Mouse (Mus musculus) midbrain, embryonic 11.5 days (tissue): ENCODE results near the gene Naa35. TPM values are rescaled to one million over a fixed set of nuclear protein-coding genes. Genes with fewer than 3 reads are reported as not detected.

ENCODE experiments used
- ATAC-seq: fragments of 200-750 bp; cut with Nextera tagmentation; 2 replicates; pipeline ENCODE4 v1.8.0; 2017; ENCODE audit warnings: moderate TSS enrichment, moderate library complexity; ENCODE audit not compliant: low FRiP score
- DNase-seq: peaks from one replicate; pipeline ENCODE4 v3.0.0; 2015; ENCODE audit warnings: low spot score; ENCODE audit errors: missing footprints
- H3K27ac ChIP-seq: fragments of 300-500 bp; sonication (generic); 2 replicates; pipeline ENCODE4 v1.5.1; 2014; ENCODE audit warnings: low read depth, low read length
- H3K27me3 ChIP-seq: fragments of 300-500 bp; sonication (generic); 2 replicates; pipeline ENCODE4 v1.6.1; 2014; ENCODE audit warnings: mild to moderate bottlenecking, low read length, moderate library complexity, mixed read lengths; ENCODE audit not compliant: control insufficient read depth, insufficient read depth
- H3K36me3 ChIP-seq: fragments of 300-500 bp; sonication (generic); 2 replicates; pipeline ENCODE4 v1.6.1; 2014; ENCODE audit warnings: mild to moderate bottlenecking, low read length, moderate library complexity, mixed read lengths; ENCODE audit not compliant: control insufficient read depth, insufficient read depth
- H3K4me1 ChIP-seq: fragments of 300-500 bp; sonication (generic); 2 replicates; pipeline ENCODE4 v1.6.1; 2014; ENCODE audit warnings: low read length; ENCODE audit not compliant: control insufficient read depth, insufficient read depth
- H3K4me2 ChIP-seq: fragments of 300-500 bp; sonication (generic); 2 replicates; pipeline ENCODE4 v1.6.1; 2014; ENCODE audit warnings: mild to moderate bottlenecking, moderate library complexity
- H3K4me3 ChIP-seq: fragments of 300-500 bp; sonication (generic); 2 replicates; pipeline ENCODE4 v1.5.1; 2014; ENCODE audit warnings: low read depth, low read length
- H3K9ac ChIP-seq: fragments of 300-500 bp; sonication (generic); 2 replicates; pipeline ENCODE4 v1.6.1; 2014; ENCODE audit warnings: low read length
- H3K9me3 ChIP-seq: fragments of 300-500 bp; sonication (generic); 2 replicates; pipeline ENCODE4 v1.6.1; 2016; ENCODE audit warnings: low read length; ENCODE audit not compliant: control insufficient read depth
- WGBS: fragments of 180-500 bp; shearing (Covaris S2); extraction: QIAGEN DNeasy Blood & Tissue Kit; methylation state at CpG from one replicate; pipeline ENCODE4 v1.1.7; 2014; 5-methylcytosine and 5-hydroxymethylcytosine counted together
- polyA plus RNA-seq: library from polyadenylated mRNA; unstranded; fragments of >200 nt; fragmentation: Nextera tagmentation; extraction: Ambion mirVana; gene quantifications from 2 replicates; pipeline ENCODE4 v1.2.1, GENCODE M21; 2014

Gene Naa35
- polyA plus RNA-seq, 1 experiment from 2014 or later: 99.2 TPM

DNA sequence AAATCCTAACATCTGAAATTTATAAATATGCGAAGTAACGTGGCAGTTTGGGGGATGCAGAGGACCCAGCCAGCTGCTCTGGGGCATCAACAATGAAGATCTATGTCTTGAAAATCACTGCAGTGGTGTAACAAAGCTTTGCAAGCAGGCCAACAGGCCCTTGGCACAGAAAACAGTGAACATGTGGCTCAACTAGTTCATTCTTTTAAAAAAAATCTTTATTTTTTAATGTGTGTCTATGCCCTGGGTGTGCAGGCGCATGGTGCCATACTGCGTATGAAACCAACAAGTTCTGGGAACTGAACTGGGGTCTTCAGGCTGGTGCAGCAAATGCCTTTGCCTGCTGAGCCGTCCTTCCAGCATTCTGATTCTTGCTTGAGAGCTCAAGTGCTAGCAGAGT, 32.8 kb upstream of the Naa35 start:
- ATAC-seq: no peak
- Histone ChIP-seq H3K9ac (no peak overlapping the region), H3K4me1 (peaks cover 8% of the 10 kb centered on the region), H3K36me3 (no peaks in the 10 kb centered on the region), H3K9me3 (no peaks in the 10 kb centered on the region), H3K4me3 (no peak overlapping the region), H3K27me3 (peaks cover 2% of the 10 kb centered on the region; the same call in 1 of the 2 replicates), H3K27ac (no peak overlapping the region), H3K4me2 (no peak overlapping the region)
- WGBS: 90% methylated on average over 5 of the region's 5 CpGs
- no peak for DNase-seq

DNA sequence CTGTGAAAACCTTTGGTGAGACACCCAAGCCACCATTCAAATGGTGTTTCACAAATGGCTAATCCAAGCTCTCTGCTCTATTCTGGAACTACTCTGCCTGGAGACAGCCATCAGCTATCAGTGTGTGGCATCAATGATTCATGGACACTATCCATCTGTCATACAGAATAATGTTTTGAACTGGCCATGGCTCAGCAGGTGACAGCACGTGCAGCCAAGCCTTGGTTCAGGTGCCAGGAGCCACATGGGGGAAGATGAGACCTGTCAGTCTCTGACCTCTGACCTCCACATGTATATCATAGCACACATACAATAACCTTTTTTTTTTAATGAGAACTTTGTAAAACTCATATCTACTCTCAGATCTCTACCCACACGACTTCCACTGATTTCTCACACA, 32.3 kb upstream of the Naa35 start:
- 76% methylated on average over 2 of the region's 2 CpGs for WGBS
- no peak overlapping the region for H3K9ac ChIP-seq
- DNase-seq (no peak), ATAC-seq (no peak)
- no peak overlapping the region for H3K4me2 ChIP-seq
- peaks cover 2% of the 10 kb centered on the region; the same call in 1 of the 2 replicates for H3K27me3 ChIP-seq
- peaks cover 10% of the 10 kb centered on the region for H3K4me1 ChIP-seq
- H3K36me3 ChIP-seq: no peaks in the 10 kb centered on the region
- H3K27ac ChIP-seq: no peak overlapping the region
- no peaks in the 10 kb centered on the region for H3K9me3 ChIP-seq
- H3K4me3 ChIP-seq: no peak overlapping the region

DNA sequence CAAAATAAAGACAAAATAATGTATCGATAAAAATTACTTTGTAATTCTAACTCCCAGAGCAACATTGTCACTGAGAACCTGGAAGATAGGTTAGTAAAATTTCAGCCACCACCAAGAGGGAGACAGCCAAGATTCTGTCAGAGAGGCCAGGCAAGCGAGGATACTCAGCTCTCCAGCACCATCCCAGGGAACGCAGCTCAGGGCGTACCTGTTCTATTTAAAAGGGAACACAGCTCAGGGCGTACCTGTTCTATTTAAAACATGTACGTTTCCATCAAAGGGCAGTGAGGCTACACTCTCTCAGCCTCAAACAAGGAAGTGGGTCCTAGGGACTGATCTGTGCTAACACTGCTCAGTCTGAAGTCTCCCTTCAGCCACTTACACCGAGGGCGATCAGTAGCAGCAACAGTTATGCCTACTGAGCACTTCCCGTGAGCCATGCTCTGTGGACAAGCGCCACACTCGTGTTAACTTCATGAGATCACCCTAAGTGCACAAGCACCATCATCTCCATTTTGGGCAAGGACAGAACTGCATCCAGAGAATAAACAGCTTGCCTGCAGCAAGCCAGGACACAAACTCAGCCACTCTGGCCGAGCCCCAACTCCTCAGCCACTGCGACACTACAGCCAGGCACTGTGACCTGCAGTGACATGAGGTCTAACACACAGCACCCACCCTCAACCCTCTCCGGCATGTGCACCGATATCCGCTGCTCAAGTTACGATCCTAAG, 30.1 kb upstream of the Naa35 start:
- ATAC-seq: no peak
- H3K27me3 ChIP-seq: peaks cover 2% of the 10 kb centered on the region; the same call in 1 of the 2 replicates
- no peak overlapping the region for H3K4me3 ChIP-seq
- no peak overlapping the region for H3K4me2 ChIP-seq
- no peak overlapping the region for H3K27ac ChIP-seq
- DNase-seq: no peak
- whole genome bisulfite sequencing: 85% methylated on average over 17 of the region's 17 CpGs
- H3K9ac ChIP-seq: no peak overlapping the region
- no peaks in the 10 kb centered on the region for H3K9me3 ChIP-seq
- H3K4me1 ChIP-seq: peaks cover 12% of the 10 kb centered on the region
- H3K36me3 ChIP-seq: no peaks in the 10 kb centered on the region

DNA sequence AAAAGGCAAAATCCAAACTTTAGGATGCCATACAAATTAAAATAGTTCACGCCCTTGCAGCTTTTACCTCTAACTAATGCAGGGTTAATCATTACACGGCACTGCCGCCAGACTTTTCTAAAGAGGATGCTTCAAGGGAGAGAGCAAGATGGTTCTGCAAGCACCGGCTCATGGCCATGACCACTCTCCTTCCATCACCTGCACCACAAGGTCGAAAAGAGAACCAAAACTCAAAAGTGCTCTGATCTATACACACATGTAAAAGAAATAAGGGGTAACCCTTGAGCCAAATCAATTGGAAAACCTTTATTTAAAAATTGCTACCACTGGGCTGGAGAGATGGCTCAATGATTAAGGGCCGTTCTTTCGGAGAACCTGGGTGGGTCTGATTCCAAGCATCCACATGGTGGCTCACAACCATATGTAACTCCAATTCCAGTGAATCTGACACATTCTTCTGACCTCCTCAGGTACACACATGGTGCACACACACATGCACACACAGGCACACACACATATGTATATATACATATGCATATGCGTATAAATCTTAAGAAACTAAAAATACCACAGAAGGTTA, 29.4 kb upstream of the Naa35 start:
- Histone ChIP-seq H3K9ac (no peak overlapping the region), H3K27ac (no peak overlapping the region), H3K9me3 (no peaks in the 10 kb centered on the region), H3K36me3 (no peaks in the 10 kb centered on the region), H3K4me2 (no peak overlapping the region), H3K4me3 (no peak overlapping the region), H3K4me1 (peaks cover 12% of the 10 kb centered on the region), H3K27me3 (peaks cover 2% of the 10 kb centered on the region; the same call in 1 of the 2 replicates)
- WGBS: 89% methylated on average over 8 of the region's 8 CpGs
- ATAC-seq (no peak), DNase-seq (peak; percentile 83)

DNA sequence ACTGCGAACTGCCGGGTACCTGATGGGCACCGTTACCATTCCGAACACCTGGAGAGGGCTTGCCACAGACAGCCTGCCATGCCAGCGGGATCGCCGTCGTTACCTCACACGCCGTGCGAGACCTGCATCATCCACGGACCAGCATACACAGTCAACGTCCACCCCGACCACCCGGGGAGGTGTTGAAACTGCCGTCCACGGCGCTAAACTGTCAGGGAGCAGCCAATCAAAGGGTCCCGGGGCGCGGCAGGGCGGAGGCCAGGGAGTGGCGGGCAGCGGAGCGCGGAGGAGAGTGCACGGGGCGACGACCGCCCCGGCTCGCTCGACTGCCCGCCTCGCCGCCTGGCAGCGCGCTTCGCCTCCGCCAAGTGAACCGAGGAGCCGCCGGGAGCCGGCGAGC, 28.4 kb upstream of the Naa35 start:
- peak; percentile 84 for ATAC-seq
- peak; percentile 93 for DNase-seq
- Histone ChIP-seq H3K4me2 (peak overlapping the region; percentile 94), H3K4me1 (peaks cover 12% of the 10 kb centered on the region), H3K27me3 (peaks cover 2% of the 10 kb centered on the region; the same call in 1 of the 2 replicates), H3K4me3 (peak overlapping the region; percentile 85), H3K27ac (peak overlapping the region; percentile 30; the same call in 1 of the 2 replicates), H3K9me3 (no peaks in the 10 kb centered on the region), H3K9ac (peak overlapping the region; percentile 78), H3K36me3 (no peaks in the 10 kb centered on the region)
- under 1% methylated on average over 40 of the region's 45 CpGs for WGBS

DNA sequence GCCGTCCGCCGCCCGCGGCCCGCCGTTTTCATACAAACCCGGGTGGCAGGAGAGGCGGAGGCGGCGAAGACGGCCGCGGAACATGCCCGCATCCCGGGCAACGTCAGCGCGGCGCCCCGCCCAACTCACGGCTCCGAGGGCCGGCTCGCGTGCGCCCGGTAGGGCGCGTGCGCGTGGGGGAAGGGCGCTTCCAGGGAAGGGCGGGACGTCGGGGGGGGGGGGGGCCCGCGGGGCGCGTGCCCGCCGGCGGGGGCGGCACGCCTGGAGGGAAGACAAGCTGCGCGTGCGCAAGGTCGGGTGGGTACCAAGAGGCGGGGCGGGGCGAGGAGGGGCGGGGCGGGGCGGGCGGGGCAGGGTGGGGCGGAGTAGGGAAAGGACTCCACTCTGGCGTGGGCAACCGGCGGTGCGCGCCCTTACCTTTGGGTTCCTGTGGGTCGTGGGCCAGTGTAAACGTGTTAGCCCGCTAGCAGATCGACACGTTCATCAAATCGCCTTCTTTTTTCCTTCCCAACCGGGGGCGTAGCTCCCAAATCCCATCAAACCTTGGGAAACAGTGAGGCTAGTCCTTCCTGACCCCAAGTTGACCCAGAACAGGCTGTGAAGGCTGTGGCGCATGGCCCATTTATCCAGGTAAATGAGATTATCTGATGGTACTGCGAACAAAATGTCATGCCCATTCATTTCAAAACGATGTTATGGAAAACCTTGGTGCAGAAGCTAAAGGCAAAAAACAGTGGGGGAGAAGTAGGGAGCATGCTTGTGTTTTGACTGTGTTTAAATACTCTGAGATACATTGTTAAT, 27.7 kb upstream of the Naa35 start:
- DNase-seq (peak; percentile 98), ATAC-seq (peak; percentile 90)
- H3K9me3 ChIP-seq: no peaks in the 10 kb centered on the region
- H3K4me2 ChIP-seq: peak overlapping the region; percentile 94
- no peaks in the 10 kb centered on the region for H3K36me3 ChIP-seq
- H3K4me3 ChIP-seq: peak overlapping the region; percentile 85
- peaks cover 12% of the 10 kb centered on the region for H3K4me1 ChIP-seq
- peaks cover 2% of the 10 kb centered on the region; the same call in 1 of the 2 replicates for H3K27me3 ChIP-seq
- H3K27ac ChIP-seq: 0 out of 2 replicates have a peak overlapping the region, but pooled peaks have one; percentile 30
- peak overlapping the region; percentile 78 for H3K9ac ChIP-seq
- WGBS: under 1% methylated on average over 39 of the region's 73 CpGs

DNA sequence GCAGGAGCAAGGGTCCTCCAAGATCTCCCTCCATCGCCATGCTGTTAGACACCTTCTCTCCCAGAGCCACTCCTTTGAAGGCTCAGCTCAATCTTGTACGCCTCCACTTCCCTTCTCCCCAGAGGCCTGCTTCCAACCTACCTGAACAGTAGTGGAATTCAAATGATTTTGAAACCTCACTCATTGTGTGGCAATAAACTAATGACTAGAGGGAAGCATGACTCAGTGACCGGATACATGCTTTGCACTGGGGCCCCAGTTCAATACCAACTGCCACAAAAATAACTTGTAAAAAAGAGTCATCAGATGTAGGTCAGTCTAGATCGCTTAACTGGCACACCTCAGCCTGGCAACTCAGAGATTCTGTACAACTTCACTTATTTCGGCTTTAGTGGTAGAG, 26.3 kb upstream of the Naa35 start:
- Histone ChIP-seq H3K9me3 (no peaks in the 10 kb centered on the region), H3K4me2 (no peak overlapping the region), H3K36me3 (no peaks in the 10 kb centered on the region), H3K4me1 (peaks cover 12% of the 10 kb centered on the region), H3K27ac (no peak overlapping the region), H3K9ac (no peak overlapping the region), H3K27me3 (peaks cover 2% of the 10 kb centered on the region; the same call in 1 of the 2 replicates), H3K4me3 (no peak overlapping the region)
- no peak for DNase-seq
- no peak for ATAC-seq
- 94% methylated on average over 5 of the region's 5 CpGs for WGBS

DNA sequence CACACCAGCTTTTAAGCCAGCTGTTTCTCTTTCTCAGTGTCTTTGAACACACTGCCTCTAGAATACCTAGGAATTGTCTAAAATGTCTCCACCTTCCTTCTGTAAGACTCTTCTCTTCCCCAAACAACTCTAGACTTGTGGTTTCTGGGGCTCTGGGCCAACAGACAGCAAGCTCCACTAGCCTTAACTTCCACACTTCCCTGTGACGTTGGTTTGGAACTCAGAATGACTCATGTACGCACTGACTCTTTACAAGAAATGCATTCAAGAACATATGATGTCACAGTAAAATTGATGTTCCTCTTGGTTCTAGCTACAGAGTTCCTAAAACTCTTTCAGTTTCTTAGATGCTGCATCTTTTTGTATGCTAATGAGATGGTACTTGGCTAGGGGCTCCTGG, 22.6 kb upstream of the Naa35 start:
- no peak overlapping the region for H3K4me2 ChIP-seq
- H3K27ac ChIP-seq: no peak overlapping the region
- no peak for DNase-seq
- H3K9me3 ChIP-seq: no peaks in the 10 kb centered on the region
- no peaks in the 10 kb centered on the region for H3K27me3 ChIP-seq
- WGBS: 88% methylated on average over 2 of the region's 2 CpGs
- no peak for ATAC-seq
- peaks cover 4% of the 10 kb centered on the region; the same call in 1 of the 2 replicates for H3K4me1 ChIP-seq
- H3K9ac ChIP-seq: no peak overlapping the region
- H3K4me3 ChIP-seq: no peak overlapping the region
- no peaks in the 10 kb centered on the region for H3K36me3 ChIP-seq

DNA sequence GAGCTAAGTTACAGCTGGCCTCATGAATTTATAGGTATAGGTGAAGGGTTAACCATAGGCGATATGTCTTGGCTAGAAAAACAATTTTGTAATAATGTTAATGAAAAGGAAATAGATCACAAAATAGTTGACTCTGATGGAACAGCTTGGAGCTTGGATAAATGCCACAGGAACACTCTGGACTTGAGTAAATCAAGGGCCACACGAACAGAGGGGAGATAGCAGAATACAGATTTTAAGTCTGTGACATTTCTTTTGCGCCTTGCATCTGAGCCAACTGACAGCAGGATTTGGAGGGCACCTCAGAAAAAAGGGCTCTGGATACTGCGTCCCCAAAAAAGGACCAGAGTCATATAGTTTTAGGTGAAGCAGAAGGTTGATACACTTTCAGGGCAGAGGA, 20.6 kb upstream of the Naa35 start:
- 93% methylated on average over 4 of the region's 4 CpGs for WGBS
- DNase-seq: no peak
- H3K4me1 ChIP-seq: no peaks in the 10 kb centered on the region

More for the DNA sequence above, 20.6 kb upstream of the Naa35 start:
- H3K4me2 ChIP-seq: no peak overlapping the region
- H3K27ac ChIP-seq: no peak overlapping the region
- no peaks in the 10 kb centered on the region for H3K9me3 ChIP-seq
- no peak overlapping the region for H3K4me3 ChIP-seq
- H3K27me3 ChIP-seq: no peaks in the 10 kb centered on the region
- ATAC-seq: no peak
- H3K9ac ChIP-seq: no peak overlapping the region
- H3K36me3 ChIP-seq: no peaks in the 10 kb centered on the region
